Mouse (Mus musculus) embryonic facial prominence, embryonic 13.5 days (tissue): ENCODE measurements at regions not wholly inside any gene's neighbourhood (a gene's known extent, or its start where the extent isn't known, plus 50 kb on each side); places are given as distances from the start of the nearest gene placed in this dataset.

Source experiments
- ATAC-seq: fragments of 200-750 bp; cut with Nextera tagmentation; 2 replicates; pipeline ENCODE4 v1.8.0; 2017; ENCODE audit warnings: low read depth; ENCODE audit not compliant: insufficient number of reproducible peaks, insufficient read depth, low FRiP score, low TSS enrichment
- H3K27ac ChIP-seq: fragments of 300-500 bp; sonication (generic); 2 replicates; pipeline ENCODE4 v1.5.1; 2015; ENCODE audit warnings: moderate library complexity, mild to moderate bottlenecking, inconsistent platforms
- H3K27me3 ChIP-seq: fragments of 300-500 bp; sonication (generic); 2 replicates; pipeline ENCODE4 v1.6.1; 2015; ENCODE audit warnings: mild to moderate bottlenecking, inconsistent platforms
- H3K36me3 ChIP-seq: fragments of 300-500 bp; sonication (generic); 2 replicates; pipeline ENCODE4 v1.6.1; 2015; ENCODE audit warnings: mild to moderate bottlenecking, inconsistent platforms
- H3K4me1 ChIP-seq: fragments of 300-500 bp; sonication (generic); 2 replicates; pipeline ENCODE4 v1.6.1; 2015; ENCODE audit warnings: inconsistent platforms
- H3K4me2 ChIP-seq: fragments of 300-500 bp; sonication (generic); 2 replicates; pipeline ENCODE4 v1.6.1; 2015; ENCODE audit warnings: moderate library complexity, mild to moderate bottlenecking, inconsistent platforms
- H3K4me3 ChIP-seq: fragments of 300-500 bp; sonication (generic); 2 replicates; pipeline ENCODE4 v1.5.1; 2015; ENCODE audit warnings: mild to moderate bottlenecking, inconsistent platforms
- H3K9ac ChIP-seq: fragments of 300-500 bp; sonication (generic); 2 replicates; pipeline ENCODE4 v1.6.1; 2015; ENCODE audit warnings: mild to moderate bottlenecking, inconsistent platforms
- H3K9me3 ChIP-seq: fragments of 300-500 bp; sonication (generic); 2 replicates; pipeline ENCODE4 v1.6.1; 2016; ENCODE audit warnings: inconsistent platforms
- WGBS: fragments of 180-500 bp; shearing (Covaris S2); methylation state at CpG from one replicate; pipeline ENCODE4 v1.1.7; 2015; ENCODE audit warnings: mixed read lengths; 5-methylcytosine and 5-hydroxymethylcytosine counted together

GRCm38 (mm10) chr8:10720398-10720797, 287.9 kb downstream of the Irs2 start:
- Histone ChIP-seq H3K4me1 (no peaks in the 10 kb centered on the region), H3K36me3 (no peaks in the 10 kb centered on the region), H3K27me3 (no peaks in the 10 kb centered on the region), H3K27ac (no peak overlapping the region), H3K4me3 (no peak overlapping the region), H3K9ac (no peak overlapping the region), H3K9me3 (no peaks in the 10 kb centered on the region), H3K4me2 (no peak overlapping the region)
- 90% methylated on average over 3 of the region's 3 CpGs for WGBS
- no peak for ATAC-seq

- H3K4me2 ChIP-seq: no peak overlapping the region
- no peaks in the 10 kb centered on the region for H3K4me1 ChIP-seq
- H3K27me3 ChIP-seq: no peaks in the 10 kb centered on the region
- H3K9me3 ChIP-seq: no peaks in the 10 kb centered on the region
- H3K27ac ChIP-seq: no peak overlapping the region
- H3K4me3 ChIP-seq: no peak overlapping the region
- ATAC-seq: no peak
- H3K9ac ChIP-seq: no peak overlapping the region
- H3K36me3 ChIP-seq: no peaks in the 10 kb centered on the region
- WGBS: 80% methylated on average over 6 of the region's 6 CpGs
These were observed 288.8 kb downstream of the Irs2 start for GRCm38 (mm10) chr8:10719411-10719810.

- Histone ChIP-seq H3K4me3 (no peak overlapping the region), H3K36me3 (no peaks in the 10 kb centered on the region), H3K27me3 (no peaks in the 10 kb centered on the region), H3K4me2 (no peak overlapping the region), H3K9ac (no peak overlapping the region), H3K27ac (no peak overlapping the region), H3K9me3 (no peaks in the 10 kb centered on the region), H3K4me1 (no peaks in the 10 kb centered on the region)
- WGBS: 67% methylated on average over 8 of the region's 8 CpGs
- ATAC-seq: no peak
These were observed 291.0 kb downstream of the Irs2 start for GRCm38 (mm10) chr8:10717297-10717696.

GRCm38 (mm10) chr8:10716161-10716560, 292.1 kb downstream of the Irs2 start:
- 80% methylated on average over 5 of the region's 5 CpGs for WGBS

GRCm38 (mm10) chr8:10713515-10714042, 294.7 kb downstream of the Irs2 start:
- no peak overlapping the region for H3K4me2 ChIP-seq
- no peaks in the 10 kb centered on the region for H3K36me3 ChIP-seq
- no peak overlapping the region for H3K9ac ChIP-seq
- no peaks in the 10 kb centered on the region for H3K9me3 ChIP-seq
- 73% methylated on average over 13 of the region's 13 CpGs for WGBS
- no peak overlapping the region for H3K4me3 ChIP-seq
- no peak for ATAC-seq
- no peak overlapping the region for H3K27ac ChIP-seq
- no peaks in the 10 kb centered on the region for H3K4me1 ChIP-seq
- H3K27me3 ChIP-seq: no peaks in the 10 kb centered on the region

More at GRCm38 (mm10) chr8:10716161-10716560, 292.1 kb downstream of the Irs2 start:
- H3K27ac ChIP-seq: no peak overlapping the region
- no peak for ATAC-seq
- no peaks in the 10 kb centered on the region for H3K4me1 ChIP-seq
- no peaks in the 10 kb centered on the region for H3K9me3 ChIP-seq
- H3K27me3 ChIP-seq: no peaks in the 10 kb centered on the region
- no peak overlapping the region for H3K9ac ChIP-seq
- H3K36me3 ChIP-seq: no peaks in the 10 kb centered on the region
- H3K4me2 ChIP-seq: no peak overlapping the region
- H3K4me3 ChIP-seq: no peak overlapping the region

GRCm38 (mm10) chr8:10712118-10712689, 296.1 kb downstream of the Irs2 start:
- no peak overlapping the region for H3K4me3 ChIP-seq
- H3K9me3 ChIP-seq: no peaks in the 10 kb centered on the region
- no peak for ATAC-seq
- H3K4me1 ChIP-seq: no peaks in the 10 kb centered on the region
- no peak overlapping the region for H3K9ac ChIP-seq
- no peaks in the 10 kb centered on the region for H3K36me3 ChIP-seq
- H3K27ac ChIP-seq: no peak overlapping the region
- 85% methylated on average over 7 of the region's 7 CpGs for WGBS
- H3K27me3 ChIP-seq: no peaks in the 10 kb centered on the region
- H3K4me2 ChIP-seq: no peak overlapping the region

- H3K27me3 ChIP-seq: no peaks in the 10 kb centered on the region
- no peak overlapping the region for H3K27ac ChIP-seq
- no peaks in the 10 kb centered on the region for H3K4me1 ChIP-seq
- no peaks in the 10 kb centered on the region for H3K9me3 ChIP-seq
- H3K36me3 ChIP-seq: no peaks in the 10 kb centered on the region
- H3K4me2 ChIP-seq: no peak overlapping the region
- H3K9ac ChIP-seq: no peak overlapping the region
- 71% methylated on average over 7 of the region's 7 CpGs for WGBS
- ATAC-seq: no peak
- no peak overlapping the region for H3K4me3 ChIP-seq
These were observed 296.8 kb downstream of the Irs2 start for GRCm38 (mm10) chr8:10711474-10711873.

- Histone ChIP-seq H3K9ac (no peak overlapping the region), H3K4me3 (no peak overlapping the region), H3K36me3 (no peaks in the 10 kb centered on the region), H3K27me3 (no peaks in the 10 kb centered on the region), H3K9me3 (no peaks in the 10 kb centered on the region), H3K4me2 (no peak overlapping the region), H3K27ac (no peak overlapping the region), H3K4me1 (no peaks in the 10 kb centered on the region)
- WGBS: 65% methylated on average over 6 of the region's 6 CpGs
- ATAC-seq: no peak
These were observed 299.7 kb downstream of the Irs2 start for GRCm38 (mm10) chr8:10708509-10708908.

GRCm38 (mm10) chr8:10707122-10707521, 301.1 kb downstream of the Irs2 start:
- Histone ChIP-seq H3K4me2 (no peak overlapping the region), H3K27me3 (no peaks in the 10 kb centered on the region), H3K27ac (no peak overlapping the region), H3K9ac (no peak overlapping the region), H3K4me3 (no peak overlapping the region), H3K4me1 (no peaks in the 10 kb centered on the region), H3K9me3 (no peaks in the 10 kb centered on the region), H3K36me3 (no peaks in the 10 kb centered on the region)
- no peak for ATAC-seq

- no peaks in the 10 kb centered on the region for H3K4me1 ChIP-seq
- H3K36me3 ChIP-seq: no peaks in the 10 kb centered on the region
- H3K9ac ChIP-seq: no peak overlapping the region
- 71% methylated on average over 7 of the region's 7 CpGs for WGBS
- H3K27me3 ChIP-seq: no peaks in the 10 kb centered on the region
- no peaks in the 10 kb centered on the region for H3K9me3 ChIP-seq
- H3K4me3 ChIP-seq: no peak overlapping the region
- ATAC-seq: no peak
- H3K4me2 ChIP-seq: no peak overlapping the region
- H3K27ac ChIP-seq: no peak overlapping the region
These were observed 302.3 kb downstream of the Irs2 start for GRCm38 (mm10) chr8:10705909-10706308.

GRCm38 (mm10) chr8:10702755-10703154, 305.5 kb downstream of the Irs2 start:
- ATAC-seq: no peak
- Histone ChIP-seq H3K4me1 (no peaks in the 10 kb centered on the region), H3K36me3 (no peaks in the 10 kb centered on the region), H3K4me3 (no peak overlapping the region), H3K9me3 (no peaks in the 10 kb centered on the region), H3K27me3 (no peaks in the 10 kb centered on the region), H3K27ac (no peak overlapping the region), H3K4me2 (no peak overlapping the region), H3K9ac (no peak overlapping the region)
- WGBS: 91% methylated on average over 7 of the region's 7 CpGs

GRCm38 (mm10) chr8:10702248-10702647, 306.0 kb downstream of the Irs2 start:
- no peak overlapping the region for H3K4me2 ChIP-seq
- no peak overlapping the region for H3K27ac ChIP-seq
- no peaks in the 10 kb centered on the region for H3K27me3 ChIP-seq
- no peak overlapping the region for H3K9ac ChIP-seq
- no peaks in the 10 kb centered on the region for H3K36me3 ChIP-seq
- no peak for ATAC-seq
- H3K9me3 ChIP-seq: no peaks in the 10 kb centered on the region
- no peak overlapping the region for H3K4me3 ChIP-seq
- 75% methylated on average over 10 of the region's 10 CpGs for WGBS
- no peaks in the 10 kb centered on the region for H3K4me1 ChIP-seq
